Mouse (Mus musculus) right cerebral cortex, postnatal 4 days (tissue): ENCODE measurements around the gene AW011738.

Source experiments
- DNase-seq: peaks from one replicate; pipeline ENCODE4 v3.0.0-alpha.2; 2022

The AW011738 gene

DNA sequence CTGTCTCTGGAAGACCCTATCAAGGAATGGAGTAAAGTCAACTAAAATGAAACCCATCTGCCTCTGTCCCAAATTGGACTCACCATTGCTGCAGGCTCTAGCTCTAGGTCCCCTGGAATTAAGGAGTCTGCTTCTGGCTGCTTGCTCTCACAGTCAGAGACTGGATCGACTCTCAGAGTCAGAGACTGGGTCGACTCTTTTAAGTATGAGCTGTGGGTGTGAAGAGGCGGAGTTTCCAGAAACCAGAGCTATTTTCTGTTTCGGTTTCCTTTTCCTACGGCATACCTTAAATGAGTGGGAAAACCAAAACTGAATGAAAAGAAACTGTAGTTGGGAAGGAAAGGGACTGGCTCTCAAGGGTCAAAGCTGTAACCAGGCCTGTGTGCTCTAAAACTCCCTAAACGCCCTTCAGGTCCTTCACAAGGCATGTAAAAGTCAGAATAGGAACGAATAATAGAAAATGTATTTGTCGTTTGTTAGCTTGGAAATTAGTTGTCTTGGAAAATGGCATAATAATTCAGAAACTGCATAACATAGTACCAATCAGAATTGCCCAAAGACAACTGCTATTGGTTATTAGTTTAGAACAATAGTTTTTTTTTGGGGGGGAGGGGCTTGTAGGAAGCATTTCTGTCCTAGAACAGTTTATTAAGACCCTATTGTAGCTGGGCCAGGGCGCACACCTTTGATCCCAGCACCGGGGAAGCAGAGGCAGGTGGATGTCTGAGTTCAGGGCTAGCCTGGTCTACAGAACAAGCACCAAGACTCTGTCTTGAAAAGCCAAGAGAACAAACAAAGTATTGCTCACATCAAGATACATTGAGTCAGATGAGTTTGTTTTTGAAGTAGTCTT, 2.3 kb upstream of the AW011738 start, which contains the start of gene Isg15:
Gene Isg15 (minus strand): TSS at position 196 of the 853 bp plus-strand sequence.
- DNase-seq = no peak

- DNase-seq = no peak
Observed at GRCm38 (mm10) chr4:156202462-156202893, 626 bp upstream of the AW011738 start.

- no peak for DNase-seq
Observed at GRCm38 (mm10) chr4:156203413-156204131, 468 bp downstream of the AW011738 start.

DNA sequence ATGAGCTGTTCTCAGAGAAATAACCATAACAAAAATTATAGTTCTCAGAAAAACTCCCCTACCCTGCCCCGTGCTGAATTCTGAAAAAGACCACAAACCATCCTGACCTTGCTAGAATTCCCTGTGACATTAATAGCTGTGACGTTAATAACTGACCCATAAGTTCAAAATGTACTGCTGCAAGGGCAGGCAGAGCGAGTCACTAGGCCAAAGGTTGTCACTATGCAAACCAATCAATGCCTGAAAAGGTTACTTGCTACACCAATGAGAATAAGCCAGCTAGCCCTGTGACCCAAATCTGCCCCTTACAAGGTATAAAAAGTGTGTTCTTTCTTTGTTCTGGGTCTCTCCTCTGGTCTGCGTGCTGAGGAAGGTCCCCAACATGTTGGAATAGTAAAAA, 5.8 kb downstream of the AW011738 start:
- DNase-seq = no peak

DNA sequence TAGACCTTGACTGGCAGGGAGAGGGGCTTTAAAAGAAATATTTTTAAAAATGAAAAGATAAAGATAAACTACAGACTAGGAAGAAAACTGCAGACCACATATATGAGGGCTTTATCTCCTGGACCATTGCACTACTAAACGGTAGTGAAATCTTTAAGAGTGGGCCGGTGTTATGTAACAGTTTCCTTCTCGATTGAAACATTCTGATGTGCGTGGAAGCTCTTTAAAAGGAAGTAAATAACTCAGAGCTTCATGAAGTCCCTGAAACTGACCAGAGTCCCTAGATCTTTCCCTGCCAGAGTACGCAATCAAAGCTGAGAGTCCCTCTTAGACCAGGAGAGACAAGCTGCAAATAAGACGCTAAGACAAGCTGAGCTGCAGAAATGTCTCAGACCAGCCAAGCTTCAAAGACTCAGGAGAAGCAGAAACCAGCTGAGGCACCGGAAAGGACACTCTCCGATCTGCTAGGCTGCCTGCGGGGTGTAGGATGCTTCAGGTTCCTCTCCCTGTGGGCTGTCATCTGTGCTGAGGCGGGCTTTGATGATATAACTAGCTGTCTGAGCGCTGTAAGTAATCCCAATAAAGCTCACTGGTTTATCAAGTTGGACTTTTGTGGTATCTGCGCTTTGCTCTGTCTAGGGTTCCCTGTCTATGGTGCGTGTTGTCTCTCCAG, 7.0 kb downstream of the AW011738 start:
- no peak for DNase-seq

GRCm38 (mm10) chr4:156213134-156213533, 10.0 kb downstream of the AW011738 start:
- DNase-seq = no peak

GRCm38 (mm10) chr4:156215649-156216048, 12.5 kb downstream of the AW011738 start, which contains the start of gene Perm1:
Gene Perm1 (plus strand): TSS chr4:156215868.
- DNase-seq = no peak

DNA sequence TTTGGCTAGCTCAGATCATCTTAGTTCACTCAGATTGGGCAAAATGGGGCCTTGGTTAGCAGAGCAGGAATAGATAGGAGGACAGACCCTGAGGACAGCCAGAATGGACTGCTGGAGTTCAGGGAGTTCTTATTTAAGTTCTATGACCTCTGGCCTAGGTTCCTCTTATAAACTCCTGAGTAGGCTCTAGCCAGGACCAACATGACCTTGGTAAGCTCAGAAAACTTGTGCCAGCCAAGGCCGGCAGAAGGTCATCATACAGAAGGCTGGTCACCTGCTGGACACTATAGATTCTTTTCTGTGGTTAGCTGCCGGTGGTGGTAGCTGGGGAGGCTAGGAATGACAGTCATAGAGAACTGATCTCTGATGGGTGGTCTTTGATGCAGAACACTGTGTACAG, 13.1 kb downstream of the AW011738 start:
- DNase-seq = no peak

- no peak for DNase-seq
Observed at GRCm38 (mm10) chr4:156217022-156217669, 14.0 kb downstream of the AW011738 start.

DNA sequence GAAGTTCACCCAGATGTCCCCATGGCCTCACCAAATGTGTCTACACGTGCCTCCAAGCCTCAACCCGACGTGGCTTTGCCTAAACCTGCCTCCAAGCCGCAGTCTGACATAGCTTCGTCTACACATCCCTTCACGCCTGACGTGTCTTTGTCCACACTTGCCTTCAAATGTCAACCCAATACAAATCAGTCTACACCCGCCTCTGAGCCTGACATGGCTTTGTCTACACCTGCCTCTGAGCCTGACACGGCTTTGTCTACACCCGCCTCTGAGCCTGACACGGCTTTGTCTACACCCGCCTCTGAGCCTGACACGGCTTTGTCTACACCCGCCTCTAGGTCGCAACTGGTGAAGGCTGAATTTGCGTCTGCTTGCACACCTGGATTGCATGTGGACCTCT, 14.7 kb downstream of the AW011738 start:
- DNase-seq = no peak

DNA sequence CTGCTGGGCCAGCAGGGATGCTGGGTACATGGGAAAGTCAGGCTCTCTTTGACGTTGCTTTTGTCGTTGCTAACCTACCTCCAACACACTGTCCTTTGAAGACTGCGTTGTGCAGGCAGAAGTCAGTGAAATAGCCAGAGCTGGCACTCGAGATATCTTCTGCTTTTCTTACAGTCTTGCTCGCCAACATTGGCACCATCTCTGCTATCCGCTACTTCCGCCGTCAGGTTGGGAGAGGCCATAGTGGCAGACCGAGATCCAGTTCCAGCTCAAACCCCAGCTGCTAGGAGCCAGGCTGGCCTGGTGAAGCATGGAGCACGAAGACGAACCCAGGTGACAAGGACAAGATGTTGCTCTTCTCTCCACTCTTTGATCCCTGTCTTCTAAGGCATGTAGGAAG, 16.8 kb downstream of the AW011738 start:
- DNase-seq = no peak

DNA sequence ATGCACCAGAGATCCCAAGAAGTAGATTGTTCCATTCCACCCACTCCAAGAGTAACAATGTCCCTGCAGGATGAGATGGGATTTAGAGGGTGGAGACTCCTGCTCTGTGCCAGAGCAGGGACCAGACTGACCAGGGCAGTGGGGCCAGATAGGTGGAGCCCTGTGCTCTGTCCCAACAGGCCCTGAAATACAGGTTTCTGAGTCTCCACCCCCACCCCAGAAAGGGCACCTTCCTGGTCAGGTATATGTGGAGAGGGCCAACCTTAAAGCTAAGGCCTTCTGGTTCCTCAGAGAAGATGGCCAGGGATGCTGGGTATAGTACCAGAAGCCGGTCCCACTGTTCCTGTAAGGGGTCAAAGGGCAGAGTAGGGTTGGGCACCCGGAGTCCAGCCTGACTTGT, 21.2 kb downstream of the AW011738 start:
- no peak for DNase-seq

GRCm38 (mm10) chr4:156227752-156228392, 24.8 kb downstream of the AW011738 start:
- DNase-seq = no peak

GRCm38 (mm10) chr4:156228393-156229024, 25.4 kb downstream of the AW011738 start:
- DNase-seq = no peak

GRCm38 (mm10) chr4:156234021-156234501, 31.0 kb downstream of the AW011738 start:
- no peak for DNase-seq

DNA sequence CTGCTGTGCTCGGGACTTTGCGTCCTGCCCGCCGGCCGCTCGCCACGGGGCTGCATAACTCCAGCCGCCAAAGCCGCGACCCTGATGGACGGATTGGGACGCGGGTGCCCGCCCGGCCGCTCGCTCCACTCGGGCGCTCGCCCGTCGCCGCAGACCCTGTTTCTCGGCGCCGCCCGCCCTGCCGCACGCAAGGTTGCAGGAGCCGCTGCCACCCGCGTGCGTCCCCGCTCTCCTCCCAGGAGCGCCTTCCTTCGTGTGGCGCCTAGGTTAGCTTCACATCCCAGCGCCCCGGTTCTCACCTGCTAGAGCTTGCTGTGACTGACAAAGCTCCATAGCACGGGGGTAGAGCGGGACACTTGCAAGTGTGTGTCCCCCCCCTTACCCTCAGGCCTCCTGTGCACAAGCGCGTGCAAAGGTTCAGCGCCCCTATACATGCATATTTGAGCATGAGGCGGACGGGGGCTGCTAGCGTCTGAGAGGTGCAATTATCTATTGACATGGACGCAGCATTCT, 31.7 kb downstream of the AW011738 start, which contains the start of gene Plekhn1:
Gene Plekhn1 (minus strand): TSS at position 157 of the 513 bp plus-strand sequence.
- DNase-seq = peak; percentile 79

GRCm38 (mm10) chr4:156235360-156235770, 32.3 kb downstream of the AW011738 start:
- no peak for DNase-seq

DNA sequence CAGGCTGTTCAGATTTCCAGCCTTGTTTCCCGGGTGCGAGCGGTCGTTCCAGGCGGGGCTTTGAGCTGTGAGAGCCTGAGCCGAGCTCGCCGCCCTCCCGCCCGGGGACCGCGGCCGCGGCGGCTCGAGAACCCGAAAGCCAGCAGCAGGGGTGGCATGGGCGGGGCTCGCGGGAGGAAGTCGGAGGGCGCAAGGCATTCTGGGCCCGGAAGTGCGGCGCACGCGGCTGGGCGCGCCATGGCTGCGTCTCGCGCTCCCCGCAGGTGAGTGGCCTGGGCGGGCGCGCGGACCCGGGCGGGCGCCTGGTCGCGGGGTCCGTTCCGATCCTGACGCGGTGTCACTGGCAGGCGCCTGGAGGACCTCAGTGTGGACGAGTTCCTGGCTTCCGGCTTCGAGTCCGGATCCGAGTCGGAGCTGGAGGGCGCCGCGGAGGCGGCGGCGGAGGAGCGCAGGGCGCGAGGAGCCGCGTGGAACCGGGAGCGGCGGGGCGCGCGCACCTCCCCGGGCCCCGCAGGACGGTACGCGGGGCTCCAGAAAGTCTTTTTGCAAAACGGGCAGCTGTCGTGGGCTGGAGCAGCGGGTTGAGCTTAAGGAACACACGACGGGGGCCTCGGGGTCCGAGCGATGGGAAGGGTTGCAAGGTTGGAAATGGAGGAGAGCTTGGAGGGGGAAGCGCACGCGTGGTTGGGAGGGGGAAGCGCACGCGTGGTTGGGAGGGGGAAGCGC, 32.9 kb downstream of the AW011738 start, which contains the start of gene Noc2l:
Gene Noc2l (plus strand): TSS at position 203 of the 726 bp plus-strand sequence.
- DNase-seq = peak; percentile 88

DNA sequence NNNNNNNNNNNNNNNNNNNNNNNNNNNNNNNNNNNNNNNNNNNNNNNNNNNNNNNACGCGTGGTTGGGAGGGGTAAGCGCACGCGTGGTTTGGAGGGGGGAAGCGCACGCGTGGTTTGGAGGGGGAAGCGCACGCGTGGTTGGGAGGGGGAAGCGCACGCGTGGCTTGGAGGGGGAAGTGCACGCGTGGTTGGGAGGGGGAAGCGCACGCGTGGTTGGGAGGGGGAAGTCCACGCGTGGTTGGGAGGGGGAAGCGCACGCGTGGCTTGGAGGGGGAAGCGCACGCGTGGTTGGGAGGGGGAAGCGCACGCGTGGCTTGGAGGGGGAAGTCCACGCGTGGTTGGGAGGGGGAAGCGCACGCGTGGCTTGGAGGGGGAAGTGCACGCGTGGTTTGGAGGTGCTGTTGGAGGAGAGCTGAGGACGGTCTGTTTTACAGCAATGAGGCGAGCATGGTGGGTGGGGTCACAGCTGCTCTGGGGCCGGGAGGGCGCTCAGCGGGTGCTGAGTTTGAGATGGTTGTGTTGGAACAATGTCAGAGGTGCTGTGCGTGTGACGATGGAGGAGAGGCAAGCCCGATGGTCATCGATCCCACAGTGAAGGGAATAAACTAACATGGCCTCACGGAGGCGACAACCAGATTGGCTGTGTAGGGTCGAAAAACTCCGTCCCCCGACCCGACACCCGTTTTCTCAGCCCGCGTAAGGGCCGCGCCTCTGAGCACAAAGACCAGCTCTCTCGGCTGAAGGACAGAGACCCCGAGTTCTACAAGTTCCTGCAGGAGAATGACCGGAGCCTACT, 33.7 kb downstream of the AW011738 start:
- no peak for DNase-seq

DNA sequence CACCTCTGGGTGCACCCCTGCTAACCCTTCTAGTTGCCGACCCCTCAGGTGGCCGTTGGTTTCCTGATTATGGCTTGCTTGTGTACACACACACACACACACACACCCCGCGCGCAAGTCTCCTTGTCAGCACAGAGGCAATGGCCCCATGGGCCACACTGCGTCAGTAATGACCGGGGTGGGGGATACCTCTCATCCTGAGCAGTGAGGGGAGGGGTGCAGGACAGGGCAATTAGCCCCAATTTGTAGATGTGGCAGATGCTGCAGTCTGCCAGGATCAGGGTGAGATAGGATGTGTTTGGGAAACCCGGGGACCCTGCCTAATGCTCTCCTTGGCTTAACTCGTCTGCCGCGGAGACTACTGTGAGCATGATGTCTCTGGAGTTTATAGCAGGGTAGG, 46.5 kb downstream of the AW011738 start:
- no peak for DNase-seq
